Mouse (Mus musculus) embryonic facial prominence, embryonic 14.5 days (tissue): ENCODE results near the gene Acot13. TPM values are rescaled to one million over a fixed set of nuclear protein-coding genes. Genes with fewer than 3 reads are reported as not detected.
A peak's percentile ranks its signal among the peaks of the same experiment; 100 is the strongest.

Experiments used
- ATAC-seq: fragments of 200-750 bp; cut with Nextera tagmentation; 2 replicates; pipeline ENCODE4 v1.8.0; 2017; ENCODE audit warnings: low read depth, moderate number of reproducible peaks, moderate TSS enrichment
- DNase-seq: peaks from one replicate; pipeline ENCODE4 v3.0.0-alpha.2; 2015; ENCODE audit warnings: low spot score
- H3K27ac ChIP-seq: fragments of 300-500 bp; sonication (generic); replicated peaks from 2 replicates; pipeline ENCODE4 v1.5.1; 2014; ENCODE audit warnings: low read depth, mild to moderate bottlenecking, low read length, moderate library complexity
- H3K27me3 ChIP-seq: fragments of 300-500 bp; sonication (generic); replicated peaks from 2 replicates; pipeline ENCODE4 v1.6.1; 2014; ENCODE audit warnings: low read length; ENCODE audit not compliant: control insufficient read depth, insufficient read depth
- H3K36me3 ChIP-seq: fragments of 300-500 bp; sonication (generic); 2 replicates; pipeline ENCODE4 v1.6.1; 2014; ENCODE audit warnings: low read length, mixed read lengths; ENCODE audit not compliant: control insufficient read depth, insufficient read depth
- H3K4me1 ChIP-seq: fragments of 300-500 bp; sonication (generic); 2 replicates; pipeline ENCODE4 v1.6.1; 2014; ENCODE audit warnings: antibody characterized with exemption, low read length; ENCODE audit not compliant: control insufficient read depth, insufficient read depth
- H3K4me2 ChIP-seq: fragments of 300-500 bp; sonication (generic); 2 replicates; pipeline ENCODE4 v1.6.1; 2014; ENCODE audit warnings: low read depth, mild to moderate bottlenecking, low read length, moderate library complexity, mixed read lengths
- H3K4me3 ChIP-seq: fragments of 300-500 bp; sonication (generic); 2 replicates; pipeline ENCODE4 v1.5.1; 2014; ENCODE audit warnings: low read depth, mild to moderate bottlenecking, low read length
- H3K9ac ChIP-seq: fragments of 300-500 bp; sonication (generic); 2 replicates; pipeline ENCODE4 v1.6.1; 2014; ENCODE audit warnings: low read depth, mild to moderate bottlenecking, low read length, moderate library complexity, mixed read lengths
- H3K9me3 ChIP-seq: fragments of 300-500 bp; sonication (generic); 2 replicates; pipeline ENCODE4 v1.6.1; 2016; ENCODE audit warnings: low read length; ENCODE audit not compliant: control insufficient read depth
- WGBS: fragments of 180-500 bp; shearing (Covaris S2); extraction: QIAGEN DNeasy Blood & Tissue Kit; methylation state at CpG from one replicate; pipeline ENCODE4 v1.1.7; 2014; 5-methylcytosine and 5-hydroxymethylcytosine counted together
- polyA plus RNA-seq: library from polyadenylated mRNA; unstranded; fragments of >200 nt; fragmentation: Nextera tagmentation; extraction: Ambion mirVana; gene quantifications from 2 replicates; pipeline ENCODE4 v1.2.1, GENCODE M21; 2014

Gene Acot13
- polyA plus RNA-seq, 1 experiment from 2014 or later = 77.0 TPM

DNA sequence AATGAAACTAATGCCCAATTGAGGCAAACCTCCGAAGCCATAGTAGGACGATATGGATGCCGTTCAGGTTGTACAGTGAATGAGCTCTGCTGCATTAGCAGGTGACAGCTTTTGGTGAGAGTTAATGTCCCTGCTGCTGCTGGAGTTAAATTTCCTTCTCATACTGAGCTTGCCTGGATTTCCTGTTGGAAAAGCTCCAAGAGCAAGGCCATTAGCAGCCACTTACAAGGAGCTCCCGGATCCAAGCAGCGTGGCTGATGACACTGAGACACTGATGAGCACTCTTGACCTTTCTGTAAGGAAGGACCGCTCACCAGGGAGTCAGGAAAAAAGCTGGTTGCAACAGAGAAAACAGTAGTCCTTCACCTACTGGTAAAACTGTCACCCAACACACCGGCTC, 30.7 kb upstream of the Acot13 start:
- WGBS = 61% methylated on average over 7 of the region's 7 CpGs
- H3K4me3 ChIP-seq = no peak overlapping the region
- no peak overlapping the region for H3K4me2 ChIP-seq
- DNase-seq = peak; percentile 51
- H3K27ac ChIP-seq = no peak overlapping the region
- no peak; the same call in 1 of the 2 replicates for ATAC-seq
- no peaks in the 10 kb centered on the region for H3K4me1 ChIP-seq
- no peaks in the 10 kb centered on the region for H3K9me3 ChIP-seq
- H3K27me3 ChIP-seq = no peaks in the 10 kb centered on the region
- no peaks in the 10 kb centered on the region for H3K36me3 ChIP-seq
- no peak overlapping the region for H3K9ac ChIP-seq

DNA sequence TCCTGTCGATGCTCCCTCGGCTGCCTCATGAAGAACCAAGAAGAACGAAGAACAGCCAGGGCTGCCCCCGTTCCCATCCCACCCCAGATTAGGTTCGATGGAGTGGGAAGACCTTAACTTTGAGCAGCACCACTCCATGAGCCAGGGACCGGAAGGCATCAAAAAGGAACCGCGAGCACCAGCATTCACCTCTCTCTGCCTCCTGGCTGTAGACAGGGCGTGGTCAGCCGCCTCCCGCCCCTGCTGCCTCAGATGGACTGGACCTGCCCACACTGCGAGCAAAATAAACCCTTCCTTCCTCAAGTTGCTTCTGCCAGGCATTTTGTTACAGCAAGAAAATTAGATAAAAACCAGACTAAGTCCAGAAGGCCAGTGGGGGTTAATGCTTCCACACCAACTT, 29.7 kb upstream of the Acot13 start:
- DNase-seq = no peak
- Histone ChIP-seq H3K4me2 (no peak overlapping the region), H3K9ac (no peak overlapping the region), H3K4me1 (no peaks in the 10 kb centered on the region), H3K9me3 (no peaks in the 10 kb centered on the region), H3K27me3 (no peaks in the 10 kb centered on the region), H3K4me3 (no peak overlapping the region), H3K27ac (no peak overlapping the region), H3K36me3 (no peaks in the 10 kb centered on the region)
- WGBS = 74% methylated on average over 12 of the region's 12 CpGs
- ATAC-seq = no peak

DNA sequence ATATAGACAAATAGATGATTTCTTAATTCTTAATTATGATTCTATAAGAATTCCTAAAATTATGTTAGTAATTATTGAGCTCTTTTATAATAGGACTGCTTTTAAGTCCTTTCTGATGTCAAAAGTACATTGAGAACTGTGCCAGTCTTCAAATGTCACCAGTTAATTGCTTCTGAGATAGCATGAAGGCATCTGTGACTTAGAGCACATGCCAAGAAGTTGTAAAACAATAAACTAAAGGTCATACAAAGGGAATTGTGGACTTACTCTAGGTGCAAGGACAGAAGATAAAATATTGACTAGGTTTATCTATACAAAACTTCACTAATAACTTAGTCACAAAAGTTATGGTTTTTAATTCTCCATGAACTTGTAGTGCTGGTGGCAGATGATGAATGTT, 27.8 kb upstream of the Acot13 start:
- no peaks in the 10 kb centered on the region for H3K27me3 ChIP-seq

GRCm38 (mm10) chr13:24852570-24852969, 21.2 kb upstream of the Acot13 start:
- ATAC-seq (no peak), DNase-seq (no peak)
- H3K9me3 ChIP-seq = no peaks in the 10 kb centered on the region
- no peak overlapping the region for H3K4me2 ChIP-seq
- 87% methylated on average over 3 of the region's 3 CpGs for WGBS
- H3K27me3 ChIP-seq = no peaks in the 10 kb centered on the region
- no peak overlapping the region for H3K27ac ChIP-seq
- no peak overlapping the region for H3K9ac ChIP-seq
- no peaks in the 10 kb centered on the region for H3K4me1 ChIP-seq
- H3K4me3 ChIP-seq = no peak overlapping the region
- H3K36me3 ChIP-seq = no peaks in the 10 kb centered on the region

More for the DNA sequence above, 27.8 kb upstream of the Acot13 start:
- H3K27ac ChIP-seq = no peak overlapping the region
- DNase-seq (no peak), ATAC-seq (no peak)
- H3K36me3 ChIP-seq = no peaks in the 10 kb centered on the region
- no peaks in the 10 kb centered on the region for H3K4me1 ChIP-seq
- H3K9ac ChIP-seq = no peak overlapping the region
- no peak overlapping the region for H3K4me2 ChIP-seq
- no peak overlapping the region for H3K4me3 ChIP-seq
- no peaks in the 10 kb centered on the region for H3K9me3 ChIP-seq

DNA sequence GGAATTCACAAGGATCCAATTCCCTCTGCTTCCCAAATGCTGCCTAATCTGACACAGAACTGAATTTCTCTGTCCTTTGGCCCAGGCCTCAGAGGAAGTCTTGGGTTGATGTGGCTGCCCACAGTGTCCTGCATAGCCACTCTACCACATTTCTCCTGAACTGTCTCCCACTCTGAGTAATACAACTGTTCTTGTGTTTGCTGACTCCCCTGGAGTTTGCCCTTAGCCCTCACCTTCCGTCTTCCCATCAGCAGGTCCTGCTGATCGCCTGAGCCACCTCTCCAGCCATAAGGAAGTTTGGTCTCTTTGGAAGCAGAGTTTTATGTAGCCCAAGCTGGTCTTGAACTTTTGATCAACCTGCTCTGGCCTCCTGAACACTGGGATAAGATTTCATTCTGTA, 20.6 kb upstream of the Acot13 start:
- Histone ChIP-seq H3K27ac (no peak overlapping the region), H3K27me3 (no peaks in the 10 kb centered on the region), H3K9ac (no peak overlapping the region), H3K4me3 (no peak overlapping the region), H3K9me3 (no peaks in the 10 kb centered on the region), H3K4me1 (no peaks in the 10 kb centered on the region), H3K4me2 (no peak overlapping the region), H3K36me3 (no peaks in the 10 kb centered on the region)
- no peak for ATAC-seq
- DNase-seq = no peak
- WGBS = 74% methylated on average over 2 of the region's 2 CpGs

- no peak overlapping the region for H3K4me3 ChIP-seq
- no peaks in the 10 kb centered on the region for H3K27me3 ChIP-seq
- WGBS = 61% methylated on average over 4 of the region's 4 CpGs
- H3K4me2 ChIP-seq = no peak overlapping the region
- no peaks in the 10 kb centered on the region for H3K36me3 ChIP-seq
- no peak overlapping the region for H3K27ac ChIP-seq
- peak; percentile 84; the same call in 1 of the 2 replicates for ATAC-seq
- H3K9me3 ChIP-seq = no peaks in the 10 kb centered on the region
- peaks cover 6% of the 10 kb centered on the region; the same call in 1 of the 2 replicates for H3K4me1 ChIP-seq
- DNase-seq = peak; percentile 58
- H3K9ac ChIP-seq = no peak overlapping the region
Measured at GRCm38 (mm10) chr13:24849318-24849717, 18.0 kb upstream of the Acot13 start.

- ATAC-seq = peak; percentile 92
Measured at GRCm38 (mm10) chr13:24844983-24845955, 13.9 kb upstream of the Acot13 start, which contains the start of gene D130043K22Rik. TSS of gene D130043K22Rik (plus strand) at chr13:24845135.

GRCm38 (mm10) chr13:24841702-24842101, 10.4 kb upstream of the Acot13 start:
- H3K4me2 ChIP-seq = no peak overlapping the region
- peaks cover 6% of the 10 kb centered on the region; the same call in 1 of the 2 replicates for H3K4me1 ChIP-seq
- WGBS = 76% methylated on average over 3 of the region's 3 CpGs
- H3K36me3 ChIP-seq = peaks cover 34% of the 10 kb centered on the region
- H3K27ac ChIP-seq = no peak overlapping the region
- ATAC-seq (no peak), DNase-seq (no peak)
- no peaks in the 10 kb centered on the region for H3K9me3 ChIP-seq
- H3K27me3 ChIP-seq = no peaks in the 10 kb centered on the region
- no peak overlapping the region for H3K4me3 ChIP-seq
- H3K9ac ChIP-seq = no peak overlapping the region

More at GRCm38 (mm10) chr13:24844983-24845955, 13.9 kb upstream of the Acot13 start, which contains the start of gene D130043K22Rik:
- DNase-seq = peak; percentile 67
- Histone ChIP-seq H3K36me3 (peaks cover 13% of the 10 kb centered on the region), H3K4me1 (peaks cover 6% of the 10 kb centered on the region; the same call in 1 of the 2 replicates), H3K27ac (no peak within 1 kb of the TSS), H3K27me3 (no peaks in the 10 kb centered on the region), H3K4me3 (peak within 1 kb of the TSS; percentile 46), H3K4me2 (peak within 1 kb of the TSS; percentile 86), H3K9ac (peak within 1 kb of the TSS; percentile 57), H3K9me3 (no peaks in the 10 kb centered on the region)
- WGBS = 14% methylated on average over 40 of the region's 40 CpGs
